Mouse (Mus musculus) intestine, embryonic 16.5 days (tissue): Measurements from ENCODE around the gene Kif20b. TPM values are rescaled to one million over a fixed set of nuclear protein-coding genes. Genes with fewer than 3 reads are reported as not detected.

Experiments used
- ATAC-seq: fragments of 200-750 bp; cut with Nextera tagmentation; 2 replicates; pipeline ENCODE4 v1.8.0; 2017; ENCODE audit warnings: moderate TSS enrichment, moderate library complexity
- H3K27ac ChIP-seq: fragments of 300-500 bp; sonication (generic); 2 replicates; pipeline ENCODE4 v1.5.1; 2014; ENCODE audit warnings: mild to moderate bottlenecking, low read length
- H3K27me3 ChIP-seq: fragments of 300-500 bp; sonication (generic); replicated peaks from 2 replicates; pipeline ENCODE4 v1.6.1; 2014; ENCODE audit warnings: low read length, control low read depth, mixed read lengths; ENCODE audit not compliant: control insufficient read depth, insufficient read depth
- H3K36me3 ChIP-seq: fragments of 300-500 bp; sonication (generic); 2 replicates; pipeline ENCODE4 v1.6.1; 2014; ENCODE audit warnings: low read length, control low read depth; ENCODE audit not compliant: control insufficient read depth, insufficient read depth
- H3K4me1 ChIP-seq: fragments of 300-500 bp; sonication (generic); 2 replicates; pipeline ENCODE4 v1.6.1; 2014; ENCODE audit warnings: low read length, control low read depth, mixed read lengths; ENCODE audit not compliant: control insufficient read depth, insufficient read depth
- H3K4me2 ChIP-seq: fragments of 300-500 bp; sonication (generic); 2 replicates; pipeline ENCODE4 v1.6.1; 2014; ENCODE audit warnings: low read depth, low read length, control low read depth
- H3K4me3 ChIP-seq: fragments of 300-500 bp; sonication (generic); 2 replicates; pipeline ENCODE4 v1.5.1; 2014; ENCODE audit warnings: mild to moderate bottlenecking, low read length
- H3K9ac ChIP-seq: fragments of 300-500 bp; sonication (generic); 2 replicates; pipeline ENCODE4 v1.6.1; 2014; ENCODE audit warnings: low read depth, low read length
- H3K9me3 ChIP-seq: fragments of 300-500 bp; sonication (generic); 2 replicates; pipeline ENCODE4 v1.6.1; 2016; ENCODE audit warnings: low read length, control low read depth; ENCODE audit not compliant: control insufficient read depth
- WGBS: fragments of 180-500 bp; shearing (Covaris S2); extraction: QIAGEN DNeasy Blood & Tissue Kit; methylation state at CpG from one replicate; pipeline ENCODE4 v1.1.7; 2014; 5-methylcytosine and 5-hydroxymethylcytosine counted together
- polyA plus RNA-seq: library from polyadenylated mRNA; unstranded; fragments of >200 nt; fragmentation: Nextera tagmentation; extraction: Ambion mirVana; gene quantifications from 2 replicates; pipeline ENCODE4 v1.2.1, GENCODE M21; 2015

The Kif20b gene
- polyA plus RNA-seq, 1 experiment from 2014 or later, result 48.4 TPM

GRCm38 (mm10) chr19:34906772-34907171 lies 15.4 kb upstream of the Kif20b start:
- no peaks in the 10 kb centered on the region for H3K27me3 ChIP-seq
- H3K36me3 ChIP-seq, result no peaks in the 10 kb centered on the region
- H3K27ac ChIP-seq, result no peak overlapping the region
- no peak for ATAC-seq
- H3K4me3 ChIP-seq, result no peak overlapping the region
- WGBS, result 79% methylated on average over 5 of the region's 5 CpGs
- H3K9me3 ChIP-seq, result no peaks in the 10 kb centered on the region; the same call in 1 of the 2 replicates
- no peak overlapping the region for H3K4me2 ChIP-seq
- H3K4me1 ChIP-seq, result no peaks in the 10 kb centered on the region
- H3K9ac ChIP-seq, result no peak overlapping the region

DNA sequence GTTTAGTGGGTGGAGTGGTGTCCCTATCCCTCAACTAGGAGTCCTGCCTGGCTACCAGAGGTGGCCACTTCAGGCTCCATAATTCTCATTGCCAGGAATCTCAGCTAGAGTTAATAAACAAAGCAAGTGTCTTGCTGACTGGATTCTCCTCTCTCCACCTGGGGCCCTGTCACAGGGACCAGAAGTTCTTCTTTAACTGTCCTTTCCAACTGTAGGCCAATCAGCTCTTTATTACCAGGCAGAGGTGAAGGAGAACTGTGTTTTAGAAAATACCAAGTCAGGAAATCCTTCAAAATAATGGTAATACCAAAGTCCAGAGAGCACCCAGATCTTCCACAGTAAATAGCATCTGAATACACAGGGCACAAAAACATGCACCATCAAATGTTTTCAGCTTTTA lies 9.8 kb upstream of the Kif20b start:
- no peaks in the 10 kb centered on the region for H3K9me3 ChIP-seq
- no peaks in the 10 kb centered on the region for H3K27me3 ChIP-seq
- no peak for ATAC-seq
- no peaks in the 10 kb centered on the region for H3K36me3 ChIP-seq
- no peaks in the 10 kb centered on the region for H3K4me1 ChIP-seq
- H3K4me2 ChIP-seq, result no peak overlapping the region
- no peak overlapping the region for H3K4me3 ChIP-seq
- no peak overlapping the region for H3K27ac ChIP-seq
- H3K9ac ChIP-seq, result no peak overlapping the region

- Histone ChIP-seq H3K4me1 (no peaks in the 10 kb centered on the region), H3K27me3 (no peaks in the 10 kb centered on the region), H3K4me2 (no peak overlapping the region), H3K4me3 (no peak overlapping the region), H3K9me3 (no peaks in the 10 kb centered on the region), H3K27ac (no peak overlapping the region), H3K9ac (no peak overlapping the region), H3K36me3 (no peaks in the 10 kb centered on the region)
- no peak for ATAC-seq
- WGBS, result 89% methylated on average over 4 of the region's 4 CpGs
These were observed 2.1 kb upstream of the Kif20b start for GRCm38 (mm10) chr19:34920066-34920465.

DNA sequence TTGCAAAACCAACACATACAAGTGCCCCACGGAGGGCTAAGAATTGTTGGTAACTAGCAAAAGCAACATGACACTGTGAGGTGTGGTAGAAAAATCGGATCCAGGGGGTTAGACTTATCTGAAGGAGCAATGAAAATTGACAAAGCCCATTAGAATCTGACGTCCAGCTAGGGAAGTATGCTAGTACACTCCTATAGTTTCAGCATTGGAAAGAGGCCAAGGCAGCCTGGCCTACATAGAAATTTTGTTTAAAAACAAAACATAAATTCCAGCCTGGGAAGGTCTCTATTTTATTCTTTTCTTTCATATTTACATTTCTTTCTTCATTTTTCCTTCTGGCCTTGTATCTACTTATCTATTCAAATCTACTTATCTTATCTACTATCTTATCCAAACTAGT lies 1.6 kb upstream of the Kif20b start:
- Histone ChIP-seq H3K36me3 (no peaks in the 10 kb centered on the region), H3K9ac (no peak overlapping the region), H3K27ac (no peak overlapping the region), H3K4me1 (no peaks in the 10 kb centered on the region), H3K4me3 (no peak overlapping the region), H3K4me2 (no peak overlapping the region), H3K27me3 (no peaks in the 10 kb centered on the region), H3K9me3 (no peaks in the 10 kb centered on the region)
- no peak for ATAC-seq
- WGBS, result 70% methylated on average over 3 of the region's 3 CpGs

DNA sequence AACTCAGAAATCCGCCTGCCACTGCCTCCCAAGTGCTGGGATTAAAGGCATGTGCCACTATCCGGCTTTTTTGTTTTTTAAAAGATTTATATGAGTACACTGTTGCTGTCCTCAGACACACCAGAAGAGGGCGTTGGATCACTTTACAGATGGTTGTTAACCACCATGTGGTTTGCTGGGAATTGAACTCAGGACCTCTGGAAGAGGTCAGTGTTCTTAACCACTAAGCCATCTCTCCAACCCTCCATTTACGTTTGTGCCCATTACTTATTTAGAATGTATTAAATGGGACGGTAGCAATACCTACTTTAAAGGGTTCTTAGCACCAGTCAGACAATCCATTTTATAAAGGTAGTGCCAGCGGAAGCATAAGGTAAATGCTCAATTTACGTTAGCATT lies 909 bp upstream of the Kif20b start:
- Histone ChIP-seq H3K27ac (no peak overlapping the region; the same call in 1 of the 2 replicates), H3K27me3 (no peaks in the 10 kb centered on the region), H3K36me3 (no peaks in the 10 kb centered on the region), H3K4me3 (peak overlapping the region; percentile 97), H3K9me3 (no peaks in the 10 kb centered on the region), H3K9ac (peak overlapping the region; percentile 76), H3K4me1 (no peaks in the 10 kb centered on the region), H3K4me2 (peak overlapping the region; percentile 73)
- ATAC-seq, result peak; percentile 4; the same call in 1 of the 2 replicates
- 18% methylated on average over 7 of the region's 7 CpGs for WGBS

DNA sequence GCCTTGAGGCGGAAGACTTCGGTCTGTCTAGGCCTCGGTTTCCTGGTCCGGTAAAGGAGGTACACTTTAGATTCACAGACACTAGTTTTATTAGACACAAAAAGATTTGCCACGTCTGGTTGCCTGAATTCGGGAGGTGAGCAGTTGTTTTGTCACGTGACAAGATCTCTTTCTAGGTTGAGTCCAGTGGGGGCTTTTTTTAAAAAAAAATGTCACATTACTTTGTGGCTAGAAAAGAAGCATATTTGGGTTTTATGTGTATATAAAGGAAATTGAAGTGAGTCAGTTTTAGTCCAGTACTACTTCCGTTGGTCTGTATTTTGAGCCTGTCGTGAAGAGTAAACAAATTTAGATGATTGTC lies 422 bp downstream of the Kif20b start:
- Histone ChIP-seq H3K27me3 (no peaks in the 10 kb centered on the region), H3K4me2 (peak overlapping the region; percentile 52), H3K4me3 (peak overlapping the region; percentile 97), H3K9ac (peak overlapping the region; percentile 76), H3K27ac (peak overlapping the region; percentile 78), H3K4me1 (no peaks in the 10 kb centered on the region), H3K36me3 (no peaks in the 10 kb centered on the region), H3K9me3 (no peaks in the 10 kb centered on the region)
- no peak for ATAC-seq
- under 1% methylated on average over 9 of the region's 9 CpGs for WGBS

DNA sequence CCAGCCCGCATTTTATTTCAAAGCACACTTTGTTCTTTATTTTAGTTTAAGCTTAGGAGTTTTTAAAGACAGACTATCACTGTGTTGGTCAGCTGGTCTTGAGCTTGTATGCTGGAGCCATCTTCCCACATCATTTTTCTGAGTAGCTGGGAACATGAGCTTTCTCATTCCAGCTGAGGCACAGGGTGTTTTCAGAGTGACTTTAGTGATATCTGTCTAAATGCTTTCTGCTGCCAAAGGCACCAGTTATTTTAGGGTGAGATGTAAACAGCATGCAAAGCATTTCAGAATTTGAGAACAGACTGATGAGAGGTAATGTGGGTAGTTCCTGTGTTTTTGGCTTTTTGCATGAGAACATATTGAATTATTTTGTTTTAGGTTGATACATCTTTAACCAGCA lies 25.0 kb downstream of the Kif20b start:
- no peak overlapping the region for H3K4me3 ChIP-seq
- no peaks in the 10 kb centered on the region for H3K36me3 ChIP-seq
- H3K9ac ChIP-seq, result no peak overlapping the region
- no peaks in the 10 kb centered on the region for H3K4me1 ChIP-seq
- WGBS, result 97% methylated on average over 1 of the region's 1 CpGs
- H3K27ac ChIP-seq, result no peak overlapping the region
- no peaks in the 10 kb centered on the region for H3K27me3 ChIP-seq
- no peak for ATAC-seq
- H3K9me3 ChIP-seq, result no peaks in the 10 kb centered on the region
- no peak overlapping the region for H3K4me2 ChIP-seq

DNA sequence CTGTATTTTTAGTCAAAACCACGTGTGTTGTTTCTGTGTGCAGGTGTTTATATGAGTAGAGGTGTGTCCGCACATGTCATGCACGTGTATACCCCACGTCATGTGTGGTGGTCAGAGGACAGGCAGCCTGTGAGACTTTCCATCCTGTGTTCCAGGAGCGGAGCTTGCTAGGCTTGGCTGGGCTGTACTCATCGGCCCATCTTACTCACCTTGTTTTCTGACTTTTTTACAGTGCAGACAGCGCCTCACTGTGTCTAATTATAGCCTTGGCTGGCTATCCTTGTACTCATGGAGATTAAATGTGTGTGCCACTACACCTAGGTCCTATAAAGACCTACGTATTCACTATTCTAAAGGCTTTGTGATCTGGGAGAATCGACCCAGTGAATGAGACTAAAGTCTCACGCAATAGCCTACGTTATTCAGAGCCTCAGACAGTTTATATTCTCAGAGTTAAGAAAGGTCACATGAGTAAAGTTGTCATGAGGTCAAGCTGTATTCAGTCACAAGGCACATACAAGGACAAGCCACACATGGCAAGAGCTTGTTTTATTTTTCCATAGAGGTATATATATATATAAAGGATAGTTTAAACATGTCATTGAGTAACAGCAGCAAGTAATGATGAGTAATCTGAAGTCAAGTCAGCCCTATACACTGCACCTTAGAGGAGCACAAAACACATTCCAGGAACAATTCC lies 31.8 kb downstream of the Kif20b start:
- H3K36me3 ChIP-seq, result 0 out of 2 replicates have a peak, but pooled peaks cover 3% of the 10 kb centered on the region
- H3K9ac ChIP-seq, result no peak overlapping the region
- no peak overlapping the region for H3K4me3 ChIP-seq
- WGBS, result 92% methylated on average over 11 of the region's 11 CpGs
- H3K27me3 ChIP-seq, result no peaks in the 10 kb centered on the region
- H3K27ac ChIP-seq, result no peak overlapping the region
- no peak overlapping the region for H3K4me2 ChIP-seq
- ATAC-seq, result no peak
- H3K9me3 ChIP-seq, result no peaks in the 10 kb centered on the region
- no peaks in the 10 kb centered on the region for H3K4me1 ChIP-seq

DNA sequence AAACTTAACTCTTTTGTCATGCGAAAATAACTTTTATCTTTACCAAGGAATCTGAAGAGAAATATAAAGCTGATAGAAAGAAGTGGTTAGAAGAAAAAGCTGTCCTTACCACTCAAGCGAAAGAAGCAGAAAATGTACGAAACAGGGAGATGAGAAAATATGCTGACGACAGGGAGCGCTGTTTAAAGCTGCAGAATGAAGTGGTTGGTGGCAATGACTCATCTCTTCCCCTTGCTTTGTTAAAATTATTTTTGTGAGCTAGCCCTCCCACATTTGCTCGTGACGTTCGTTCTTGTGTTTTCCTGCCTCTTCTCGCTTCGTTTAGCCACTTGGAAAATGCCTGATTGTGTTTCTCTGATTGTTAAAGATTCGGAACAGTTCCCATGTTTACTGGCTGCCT lies 37.2 kb downstream of the Kif20b start:
- no peak overlapping the region for H3K27ac ChIP-seq
- no peak for ATAC-seq
- 90% methylated on average over 11 of the region's 11 CpGs for WGBS
- no peaks in the 10 kb centered on the region for H3K27me3 ChIP-seq
- H3K4me2 ChIP-seq, result no peak overlapping the region
- H3K4me3 ChIP-seq, result no peak overlapping the region
- no peaks in the 10 kb centered on the region; the same call in 1 of the 2 replicates for H3K36me3 ChIP-seq
- H3K9me3 ChIP-seq, result no peaks in the 10 kb centered on the region
- H3K4me1 ChIP-seq, result no peaks in the 10 kb centered on the region
- no peak overlapping the region for H3K9ac ChIP-seq

DNA sequence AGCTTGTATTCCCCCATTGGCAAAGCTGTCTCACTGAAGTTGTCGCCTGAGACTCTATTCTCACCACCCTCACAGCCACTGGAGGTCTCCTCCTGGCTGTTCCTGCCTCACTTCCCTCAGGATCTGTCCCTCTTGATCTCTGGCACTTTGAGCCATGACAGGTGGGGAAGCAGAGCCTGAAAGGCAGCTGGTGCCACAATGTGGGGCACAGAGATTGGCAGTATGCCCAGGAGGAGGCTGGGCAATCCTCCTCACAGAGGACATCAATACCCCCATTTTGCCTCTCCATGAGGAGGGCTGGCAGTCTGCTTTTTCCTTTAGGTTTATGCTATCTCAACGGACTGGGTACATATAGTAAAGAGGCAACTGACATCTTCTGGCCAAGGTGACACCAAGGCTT lies 62.6 kb downstream of the Kif20b start:
- no peak for ATAC-seq
- Histone ChIP-seq H3K36me3 (no peaks in the 10 kb centered on the region), H3K9me3 (no peaks in the 10 kb centered on the region), H3K4me3 (no peak overlapping the region), H3K9ac (no peak overlapping the region), H3K4me2 (no peak overlapping the region), H3K27me3 (no peaks in the 10 kb centered on the region), H3K4me1 (no peaks in the 10 kb centered on the region), H3K27ac (no peak overlapping the region)
- 67% methylated on average over 2 of the region's 2 CpGs for WGBS
